Mouse (Mus musculus): Measurements from ENCODE around the gene Gm45837. TPM values are rescaled to one million over a fixed set of nuclear protein-coding genes. Genes with fewer than 3 reads are reported as not detected.

Gene Gm45837
- total and polyA plus RNA-seq, 2 experiments from 2014 or later: not detected

GRCm38 (mm10) chr7:101419013-101419770 lies 8.5 kb downstream of the Gm45837 start:
- Histone ChIP-seq H3K36me3 (ENCODE audit: insufficient read depth) (no peaks in the 10 kb centered on the region), H3K9me3 (ENCODE audit: low read length) (no peaks in the 10 kb centered on the region), H3K27ac (ENCODE audit: low read depth, low read length) (no peak overlapping the region), H3K9ac (no peak overlapping the region), H3K4me2 (ENCODE audit: low read depth) (peak overlapping the region; percentile 38), H3K27me3 (ENCODE audit: insufficient read depth, low read length) (no peaks in the 10 kb centered on the region), H3K4me3 (ENCODE audit: low read depth, low read length) (peak overlapping the region; percentile 7; the same call in 1 of the 2 replicates), H3K4me1 (ENCODE audit: insufficient read depth) (peaks cover 39% of the 10 kb centered on the region)
- TF ChIP-seq CTCF (IDR thresholded peaks at IDR 0.05; ENCODE audit: low read depth): peak; percentile 13; the same call in 1 of the 2 replicates
- no peak for ATAC-seq
- WGBS: 5% methylated on average over 27 of the region's 27 CpGs
- no peak for DNase-seq

- 2% methylated on average over 6 of the region's 6 CpGs for WGBS
- peak; percentile 85 for DNase-seq
These were observed 10.8 kb downstream of the Gm45837 start, which contains the start of gene Pde2a for GRCm38 (mm10) chr7:101421529-101421928. Gene Pde2a, plus strand, starts transcription at chr7:101421691.

GRCm38 (mm10) chr7:101422069-101422468 lies 11.4 kb downstream of the Gm45837 start:
- Histone ChIP-seq H3K36me3 (ENCODE audit: insufficient read depth) (no peaks in the 10 kb centered on the region), H3K9ac (peak overlapping the region; percentile 64), H3K27me3 (ENCODE audit: insufficient read depth, low read length) (no peaks in the 10 kb centered on the region), H3K4me1 (ENCODE audit: insufficient read depth) (peaks cover 33% of the 10 kb centered on the region; the same call in 1 of the 2 replicates), H3K9me3 (ENCODE audit: low read length) (no peaks in the 10 kb centered on the region), H3K4me2 (ENCODE audit: low read depth) (peak overlapping the region; percentile 61), H3K27ac (ENCODE audit: low read depth, low read length) (peak overlapping the region; percentile 81), H3K4me3 (ENCODE audit: low read depth, low read length) (peak overlapping the region; percentile 44)
- TF ChIP-seq CTCF (IDR thresholded peaks at IDR 0.05; ENCODE audit: low read depth): no peak
- WGBS: 11% methylated on average over 3 of the region's 3 CpGs
- peak; percentile 46 for DNase-seq
- ATAC-seq: peak; percentile 8

More at GRCm38 (mm10) chr7:101421529-101421928, 10.8 kb downstream of the Gm45837 start, which contains the start of gene Pde2a:
- H3K4me1 ChIP-seq (ENCODE audit: insufficient read depth): peaks cover 30% of the 10 kb centered on the region; the same call in 1 of the 2 replicates
- no peak; the same call in 1 of the 2 replicates for TF ChIP-seq CTCF (IDR thresholded peaks at IDR 0.05; ENCODE audit: low read depth)
- H3K27ac ChIP-seq (ENCODE audit: low read depth, low read length): peak within 1 kb of the TSS; percentile 81
- H3K4me3 ChIP-seq (ENCODE audit: low read depth, low read length): peak within 1 kb of the TSS; percentile 44
- H3K4me2 ChIP-seq (ENCODE audit: low read depth): peak within 1 kb of the TSS; percentile 61
- peak; percentile 94 for ATAC-seq
- no peaks in the 10 kb centered on the region for H3K9me3 ChIP-seq (ENCODE audit: low read length)
- peak within 1 kb of the TSS; percentile 64 for H3K9ac ChIP-seq
- H3K36me3 ChIP-seq (ENCODE audit: insufficient read depth): no peaks in the 10 kb centered on the region
- H3K27me3 ChIP-seq (ENCODE audit: insufficient read depth, low read length): no peaks in the 10 kb centered on the region

- no peaks in the 10 kb centered on the region for H3K36me3 ChIP-seq (ENCODE audit: insufficient read depth)
- TF ChIP-seq CTCF (IDR thresholded peaks at IDR 0.05; ENCODE audit: low read depth): no peak
- H3K9me3 ChIP-seq (ENCODE audit: low read length): no peaks in the 10 kb centered on the region
- H3K4me1 ChIP-seq (ENCODE audit: insufficient read depth): peaks cover 36% of the 10 kb centered on the region; the same call in 1 of the 2 replicates
- peak overlapping the region; percentile 44 for H3K4me3 ChIP-seq (ENCODE audit: low read depth, low read length)
- peak overlapping the region; percentile 61 for H3K4me2 ChIP-seq (ENCODE audit: low read depth)
- H3K9ac ChIP-seq: peak overlapping the region; percentile 35; the same call in 1 of the 2 replicates
- ATAC-seq (no peak), DNase-seq (no peak)
- H3K27ac ChIP-seq (ENCODE audit: low read depth, low read length): no peak overlapping the region
- no peaks in the 10 kb centered on the region for H3K27me3 ChIP-seq (ENCODE audit: insufficient read depth, low read length)
- WGBS: 74% methylated on average over 8 of the region's 8 CpGs
These were observed 12.0 kb downstream of the Gm45837 start for GRCm38 (mm10) chr7:101422646-101423045.

- Histone ChIP-seq H3K9me3 (ENCODE audit: low read length) (no peaks in the 10 kb centered on the region), H3K4me1 (ENCODE audit: insufficient read depth) (peaks cover 36% of the 10 kb centered on the region; the same call in 1 of the 2 replicates), H3K4me2 (ENCODE audit: low read depth) (peak overlapping the region; percentile 61), H3K4me3 (ENCODE audit: low read depth, low read length) (no peak overlapping the region), H3K27ac (ENCODE audit: low read depth, low read length) (no peak overlapping the region), H3K9ac (no peak overlapping the region), H3K36me3 (ENCODE audit: insufficient read depth) (no peaks in the 10 kb centered on the region), H3K27me3 (ENCODE audit: insufficient read depth, low read length) (no peaks in the 10 kb centered on the region)
- DNase-seq: peak; percentile 50
- WGBS: 25% methylated on average over 6 of the region's 6 CpGs
- ATAC-seq: no peak
- TF ChIP-seq CTCF (IDR thresholded peaks at IDR 0.05; ENCODE audit: low read depth): no peak
These were observed 13.3 kb downstream of the Gm45837 start for GRCm38 (mm10) chr7:101423970-101424369.

- peak overlapping the region; percentile 39 for H3K4me2 ChIP-seq (ENCODE audit: low read depth)
- H3K36me3 ChIP-seq (ENCODE audit: insufficient read depth): no peaks in the 10 kb centered on the region
- H3K9me3 ChIP-seq (ENCODE audit: low read length): no peaks in the 10 kb centered on the region
- no peak for DNase-seq
- 69% methylated on average over 8 of the region's 8 CpGs for WGBS
- no peak overlapping the region for H3K27ac ChIP-seq (ENCODE audit: low read depth, low read length)
- H3K4me1 ChIP-seq (ENCODE audit: insufficient read depth): peaks cover 28% of the 10 kb centered on the region; the same call in 1 of the 2 replicates
- H3K9ac ChIP-seq: no peak overlapping the region
- H3K27me3 ChIP-seq (ENCODE audit: insufficient read depth, low read length): no peaks in the 10 kb centered on the region
- ATAC-seq: no peak
- TF ChIP-seq CTCF (IDR thresholded peaks at IDR 0.05; ENCODE audit: low read depth): no peak
- no peak overlapping the region for H3K4me3 ChIP-seq (ENCODE audit: low read depth, low read length)
These were observed 16.0 kb downstream of the Gm45837 start for GRCm38 (mm10) chr7:101426692-101427091.

- Histone ChIP-seq H3K4me2 (ENCODE audit: low read depth) (no peak overlapping the region), H3K9ac (no peak overlapping the region), H3K27me3 (ENCODE audit: insufficient read depth, low read length) (no peaks in the 10 kb centered on the region), H3K4me3 (ENCODE audit: low read depth, low read length) (no peak overlapping the region), H3K9me3 (ENCODE audit: low read length) (no peaks in the 10 kb centered on the region), H3K27ac (ENCODE audit: low read depth, low read length) (no peak overlapping the region), H3K4me1 (ENCODE audit: insufficient read depth) (peaks cover 22% of the 10 kb centered on the region; the same call in 1 of the 2 replicates), H3K36me3 (ENCODE audit: insufficient read depth) (no peaks in the 10 kb centered on the region)
- ATAC-seq (no peak), DNase-seq (peak; percentile 53)
- WGBS: 7% methylated on average over 2 of the region's 2 CpGs
- peak; percentile 87 for TF ChIP-seq CTCF (IDR thresholded peaks at IDR 0.05; ENCODE audit: low read depth)
These were observed 17.1 kb downstream of the Gm45837 start for GRCm38 (mm10) chr7:101427736-101428135.

All from forebrain, postnatal 0 days (tissue).